Mouse (Mus musculus) kidney, postnatal 10 days (tissue): Measurements from ENCODE around the gene Lypd3.
"Not testable (repeated sequence)": the region's sequence is repeated elsewhere in the genome, so short reads cannot be mapped to it uniquely, and the experiment has no call there.

ENCODE experiments used
- DNase-seq: peaks from one replicate; pipeline ENCODE4 v3.0.0; 2021; ENCODE audit warnings: mixed read lengths

The Lypd3 gene

GRCm38 (mm10) chr7:24664959-24665358 lies 28.6 kb downstream of the Lypd3 start:
- no peak for DNase-seq

- DNase-seq = no peak
Observed at GRCm38 (mm10) chr7:24671944-24672439, 35.6 kb downstream of the Lypd3 start.

GRCm38 (mm10) chr7:24676575-24676974 lies 40.2 kb downstream of the Lypd3 start, which contains the start of gene Tex101:
Gene Tex101 (minus strand): TSS chr7:24676675.
- DNase-seq = no peak

GRCm38 (mm10) chr7:24684121-24684520 lies 47.8 kb downstream of the Lypd3 start:
- not testable (repeated sequence) for DNase-seq

- not testable (repeated sequence) for DNase-seq
Observed at GRCm38 (mm10) chr7:24687519-24687918, 51.2 kb downstream of the Lypd3 start.
